Mouse (Mus musculus): ENCODE results near the gene Zfp398.
"Not testable (repeated sequence)": the region's sequence is repeated elsewhere in the genome, so short reads cannot be mapped to it uniquely, and the experiment has no call there.

Zfp398 gene

DNA sequence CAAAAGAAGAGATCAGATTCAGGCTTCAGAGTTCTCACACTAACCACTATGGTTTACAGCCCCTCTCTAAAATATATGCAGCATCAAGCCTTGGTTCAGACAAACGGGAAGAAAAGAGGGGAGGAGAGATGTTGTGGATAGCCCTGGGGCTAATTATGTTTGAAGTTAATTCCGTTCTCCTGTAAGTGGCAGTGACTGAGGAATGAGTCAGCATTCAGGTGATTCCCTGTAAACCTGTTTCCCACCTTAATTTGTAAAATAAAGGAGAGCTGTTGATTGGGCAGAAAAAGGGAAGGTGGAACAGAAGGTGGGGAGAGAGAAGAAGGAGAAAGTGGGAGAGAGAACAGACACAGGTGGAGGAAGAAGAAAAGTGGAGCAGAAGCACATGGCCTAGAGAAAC is 11.2 kb upstream of the Zfp398 start:
- no peak for DNase-seq (ENCODE audit: low spot score)

DNA sequence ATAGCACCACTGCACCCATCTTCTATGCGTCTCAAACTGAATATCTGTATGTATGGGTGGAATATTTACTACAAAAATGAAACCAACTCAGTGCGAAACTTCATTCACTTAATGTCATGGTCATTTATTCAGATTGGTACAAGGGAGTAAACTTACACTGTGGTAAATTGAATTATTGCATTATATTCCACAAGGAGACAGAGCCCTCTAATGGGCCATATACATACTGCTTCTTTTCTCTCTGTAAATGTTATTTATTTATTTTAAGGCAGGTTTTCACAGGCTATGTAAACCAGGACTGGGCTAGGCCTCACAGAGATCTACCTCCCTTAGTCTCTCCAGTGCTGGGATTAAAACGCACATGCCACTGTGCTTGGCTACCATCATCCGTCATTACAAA is 8.0 kb upstream of the Zfp398 start:
- DNase-seq (ENCODE audit: low spot score), result no peak

- no peak for DNase-seq (ENCODE audit: low spot score)
These were observed 6.5 kb upstream of the Zfp398 start for GRCm38 (mm10) chr6:47828950-47829349.

- DNase-seq (ENCODE audit: low spot score), result peak; percentile 75
These were observed 5.1 kb upstream of the Zfp398 start, which contains the start of gene Zfp786 for GRCm38 (mm10) chr6:47830104-47831078. Gene Zfp786 (minus strand): TSS chr6:47830867.

DNA sequence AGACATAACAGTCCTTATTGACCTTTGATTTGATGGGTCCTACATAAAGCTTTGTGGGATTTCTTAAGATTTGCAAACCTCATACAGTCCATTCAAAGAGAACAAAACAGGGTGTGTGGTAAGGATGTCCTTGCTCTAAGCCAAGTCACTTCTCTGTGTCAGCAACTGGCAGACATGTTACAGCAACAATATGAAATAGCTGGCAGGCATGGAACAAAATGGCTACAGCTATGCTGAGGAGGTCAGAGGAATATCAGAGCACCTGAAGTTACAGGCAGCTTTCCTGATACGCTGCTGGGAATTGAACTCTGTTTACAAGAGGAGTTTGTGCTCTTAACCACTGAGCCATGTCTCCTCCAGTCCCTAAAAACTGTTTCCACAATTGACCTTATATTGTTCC is 3.2 kb upstream of the Zfp398 start:
- no peak for DNase-seq (ENCODE audit: low spot score)

GRCm38 (mm10) chr6:47835984-47836521 is 592 bp downstream of the Zfp398 start:
- DNase-seq (ENCODE audit: low spot score), result peak; percentile 15

GRCm38 (mm10) chr6:47837630-47838029 is 2.2 kb downstream of the Zfp398 start:
- no peak for DNase-seq (ENCODE audit: low spot score)

DNA sequence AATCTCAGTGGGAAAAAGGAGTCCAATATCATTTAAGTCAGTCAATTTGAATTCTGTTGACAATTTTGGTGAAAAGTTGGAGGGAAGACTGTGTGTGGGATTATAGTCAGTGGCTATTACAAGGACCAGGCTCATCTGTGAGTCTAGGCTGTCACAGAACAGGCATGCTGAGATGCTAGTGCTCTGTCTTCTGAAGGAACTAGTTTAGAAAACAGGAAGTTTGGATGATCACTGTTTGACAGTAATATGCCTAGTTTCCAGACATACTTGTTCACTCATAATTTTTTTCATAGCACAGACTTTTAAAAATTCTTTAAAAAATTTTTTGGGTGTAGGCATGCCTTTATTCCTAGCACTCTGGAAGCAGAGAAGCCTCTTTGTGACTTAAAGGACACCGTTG is 5.6 kb downstream of the Zfp398 start:
- DNase-seq (ENCODE audit: low spot score), result no peak

GRCm38 (mm10) chr6:47841831-47842230 is 6.4 kb downstream of the Zfp398 start:
- DNase-seq (ENCODE audit: low spot score), result no peak

DNA sequence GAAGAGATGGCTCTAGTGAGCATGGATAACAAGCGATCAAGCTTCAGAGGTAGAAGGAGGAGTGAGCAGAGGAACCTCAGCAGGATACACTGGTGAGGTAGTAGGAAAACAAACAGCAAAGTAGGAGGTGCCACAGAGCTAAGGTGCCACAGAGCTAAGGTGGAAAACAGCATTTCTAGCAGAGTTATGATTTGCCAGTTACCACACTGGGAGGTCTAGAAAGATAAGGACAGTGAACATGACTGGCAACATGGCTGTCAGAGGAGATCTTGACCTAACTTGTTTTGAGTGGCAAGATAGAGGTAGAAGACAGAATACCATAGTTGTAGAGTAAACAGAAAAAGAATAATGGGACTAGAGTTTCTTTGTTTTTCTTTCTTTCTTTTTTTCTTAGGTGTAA is 6.9 kb downstream of the Zfp398 start:
- no peak for DNase-seq (ENCODE audit: low spot score)

DNA sequence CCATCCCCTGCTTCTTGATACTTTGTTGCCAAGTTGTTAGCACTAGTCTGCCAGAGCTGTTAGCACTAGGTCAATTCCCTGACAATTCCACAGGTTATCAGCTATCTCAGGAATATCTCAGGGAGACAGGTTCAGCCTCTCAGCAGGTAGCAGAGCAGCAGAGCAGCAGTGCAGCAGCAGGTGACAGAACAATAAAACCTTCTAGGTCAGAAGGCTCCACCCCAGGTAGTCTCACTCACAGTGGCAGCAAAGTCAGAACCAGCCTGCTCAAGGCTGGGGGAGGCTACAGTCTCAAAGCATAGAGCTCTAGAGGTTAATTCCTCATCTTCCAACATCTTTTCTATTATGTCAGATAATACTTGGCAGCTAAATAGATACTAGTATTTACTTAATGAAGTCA is 10.3 kb downstream of the Zfp398 start:
- no peak for DNase-seq (ENCODE audit: low spot score)

- DNase-seq (ENCODE audit: low spot score), result no peak
These were observed 21.8 kb downstream of the Zfp398 start for GRCm38 (mm10) chr6:47857241-47857640.

- not testable (repeated sequence) for DNase-seq (ENCODE audit: low spot score)
These were observed 22.3 kb downstream of the Zfp398 start for GRCm38 (mm10) chr6:47857729-47858128.

- no peak for DNase-seq (ENCODE audit: low spot score)
These were observed 36.8 kb downstream of the Zfp398 start for GRCm38 (mm10) chr6:47872266-47872665.

- DNase-seq (ENCODE audit: low spot score), result no peak
These were observed 41.6 kb downstream of the Zfp398 start, which contains the start of gene Zfp282 for GRCm38 (mm10) chr6:47877058-47877457. Gene Zfp282 (plus strand): TSS chr6:47877204.

- peak; percentile 77 for DNase-seq (ENCODE audit: low spot score)
These were observed 42.1 kb downstream of the Zfp398 start for GRCm38 (mm10) chr6:47877461-47878132.

GRCm38 (mm10) chr6:47878133-47878514 is 42.7 kb downstream of the Zfp398 start:
- DNase-seq (ENCODE audit: low spot score), result no peak

GRCm38 (mm10) chr6:47878593-47878992 is 43.1 kb downstream of the Zfp398 start:
- no peak for DNase-seq (ENCODE audit: low spot score)

- no peak for DNase-seq (ENCODE audit: low spot score)
These were observed 43.7 kb downstream of the Zfp398 start for GRCm38 (mm10) chr6:47879049-47879716.

GRCm38 (mm10) chr6:47880166-47880565 is 44.7 kb downstream of the Zfp398 start:
- DNase-seq (ENCODE audit: low spot score), result no peak

DNA sequence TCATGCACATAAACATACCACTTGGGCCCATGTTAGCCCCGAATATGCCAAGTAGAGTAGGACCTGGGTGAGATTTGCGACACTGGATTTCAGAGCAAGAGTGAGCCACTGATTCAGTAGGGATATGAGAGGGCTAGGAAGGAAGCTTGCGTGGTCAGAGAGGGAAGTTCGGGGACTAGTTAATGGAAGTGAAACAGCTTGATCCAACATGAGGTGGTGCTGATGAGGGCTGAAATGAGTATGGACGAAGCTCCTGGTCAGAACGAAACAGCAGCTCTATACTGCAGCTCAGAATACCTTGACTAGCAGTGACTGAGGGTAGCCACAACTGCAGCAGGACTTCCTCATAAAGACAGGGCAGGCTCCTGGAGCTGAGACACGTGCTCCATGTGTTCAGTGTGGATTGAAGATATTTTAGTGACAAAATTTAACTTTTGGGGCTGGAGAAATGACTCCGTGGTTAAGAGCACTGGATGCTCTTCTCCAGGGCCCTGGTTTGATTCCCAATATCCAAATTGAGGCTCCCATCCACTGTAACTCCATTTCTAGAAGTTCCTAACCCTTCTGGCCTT is 53.4 kb downstream of the Zfp398 start:
- DNase-seq (ENCODE audit: low spot score), result no peak

GRCm38 (mm10) chr6:47899416-47899815 is 64.0 kb downstream of the Zfp398 start:
- no peak for DNase-seq (ENCODE audit: low spot score)
